Mouse (Mus musculus) heart, postnatal 25 days (tissue): ENCODE results near the gene Ppfibp1. TPM values are rescaled to one million over a fixed set of nuclear protein-coding genes. Genes with fewer than 3 reads are reported as not detected.

Experiments used
- DNase-seq: peaks from one replicate; pipeline ENCODE4 v3.0.0; 2022; ENCODE audit warnings: low spot score
- intact Hi-C: fragments of 180-260 bp; cut with DNase I; formaldehyde crosslinking; loops from one replicate; pipeline ENCODE4 v1.15.1; 2025
- total RNA-seq, 2 experiments: library from RNA; stranded (reverse); gene quantifications; 2 replicates each; pipeline ENCODE4 v1.2.3; 2021

The Ppfibp1 gene
- total RNA-seq, 2 experiments from 2014 or later = 82.4 to 107 TPM

- intact Hi-C loops = no loop called here
- DNase-seq = no peak
Measured at GRCm38 (mm10) chr6:146950454-146950832, 62.2 kb downstream of the Ppfibp1 start.

DNA sequence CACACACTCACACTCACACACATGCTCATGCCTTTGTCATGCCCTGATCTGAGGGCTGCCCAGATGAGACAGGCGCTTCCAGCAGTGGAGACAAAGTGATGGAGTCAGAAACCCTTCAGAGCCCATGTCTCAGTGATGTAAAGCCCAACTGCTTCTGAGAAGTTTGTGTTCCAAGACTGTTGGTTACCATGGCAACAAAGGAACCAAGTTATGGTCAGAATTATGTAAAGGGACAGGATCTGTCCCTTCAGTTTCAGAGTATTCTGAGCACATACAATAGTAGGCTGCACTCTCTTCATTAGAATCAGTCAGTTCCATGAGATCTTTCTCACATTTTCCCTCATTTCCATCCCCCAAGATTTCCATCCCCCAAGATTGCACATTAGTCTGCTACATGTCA, 66.0 kb downstream of the Ppfibp1 start, which contains the start of gene 1700034J05Rik:
Gene 1700034J05Rik, minus strand, starts transcription at position 165 of the 400 bp plus-strand sequence.
- intact Hi-C loops = no loop called here
- no peak for DNase-seq

- intact Hi-C loops = no loop called here
- no peak for DNase-seq
Measured at GRCm38 (mm10) chr6:146955475-146955874, 67.2 kb downstream of the Ppfibp1 start.

GRCm38 (mm10) chr6:146955896-146956295, 67.6 kb downstream of the Ppfibp1 start:
- no peak for DNase-seq
- intact Hi-C loops = no loop called here

DNA sequence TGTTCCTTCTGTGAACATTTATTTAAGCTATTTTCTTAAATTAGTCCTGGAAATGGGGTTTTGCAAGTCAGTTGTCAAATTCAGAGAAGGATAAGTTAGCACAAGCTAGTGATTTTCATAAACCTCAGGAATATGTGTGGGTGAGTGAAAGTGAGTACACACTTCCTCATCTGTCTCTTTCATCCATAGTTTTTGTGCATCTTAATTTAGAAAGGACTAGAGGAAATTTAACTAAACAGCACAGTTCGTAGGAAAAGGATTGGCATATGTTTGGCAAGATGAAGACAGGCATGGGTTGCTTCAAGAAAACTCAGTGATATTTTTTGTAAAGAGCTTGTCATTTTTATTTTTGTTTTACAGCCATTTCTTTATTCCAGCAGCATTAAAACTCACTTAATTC, 68.7 kb downstream of the Ppfibp1 start:
- no peak for DNase-seq
- intact Hi-C loops = no loop called here

GRCm38 (mm10) chr6:146958694-146959093, 70.4 kb downstream of the Ppfibp1 start:
- intact Hi-C loops = no loop called here
- DNase-seq = no peak

- DNase-seq = no peak
- intact Hi-C loops = no loop called here
Measured at GRCm38 (mm10) chr6:146959908-146960680, 71.8 kb downstream of the Ppfibp1 start.

- DNase-seq = no peak
- intact Hi-C loops = no loop called here
Measured at GRCm38 (mm10) chr6:146960956-146961355, 72.7 kb downstream of the Ppfibp1 start.

GRCm38 (mm10) chr6:146961832-146962481, 73.7 kb downstream of the Ppfibp1 start:
- intact Hi-C loops = loop anchor here (1.0 kb wide), 1 partner anchor 129 kb away; no protein-coding TSS in a partner anchor
- DNase-seq = no peak

GRCm38 (mm10) chr6:146963396-146964150, 75.3 kb downstream of the Ppfibp1 start:
- intact Hi-C loops = no loop called here
- DNase-seq = no peak

DNA sequence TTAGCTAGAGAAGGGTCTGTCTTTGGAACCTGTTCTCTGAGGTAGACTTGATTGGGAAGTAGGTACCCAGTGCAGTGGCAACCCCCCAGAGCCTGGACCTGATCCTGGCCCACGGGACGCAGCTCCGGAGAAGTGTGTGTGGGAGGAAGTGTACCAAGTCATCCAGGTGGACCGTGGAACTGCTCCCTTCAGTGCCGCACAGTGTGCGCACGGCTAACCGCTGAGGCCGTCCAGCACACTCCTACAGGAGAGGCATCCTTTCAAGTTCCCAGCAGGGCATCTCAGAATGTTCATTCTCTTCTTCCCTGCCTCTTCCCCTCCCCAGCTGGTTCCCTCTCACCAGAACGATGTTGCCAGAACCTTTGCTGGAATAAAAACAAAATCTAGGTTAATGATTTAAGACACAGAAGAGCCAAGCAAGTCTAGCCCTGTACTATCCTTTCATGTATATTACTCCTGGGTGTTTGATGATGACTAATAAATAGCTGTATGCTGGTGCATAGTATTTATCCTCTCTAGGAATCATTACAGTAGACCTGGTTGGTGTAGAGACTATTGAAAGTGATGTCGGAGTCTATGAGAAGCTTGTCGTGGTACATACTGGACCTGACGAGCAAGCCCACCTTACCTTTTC, 77.0 kb downstream of the Ppfibp1 start:
- intact Hi-C loops = no loop called here
- DNase-seq = no peak

DNA sequence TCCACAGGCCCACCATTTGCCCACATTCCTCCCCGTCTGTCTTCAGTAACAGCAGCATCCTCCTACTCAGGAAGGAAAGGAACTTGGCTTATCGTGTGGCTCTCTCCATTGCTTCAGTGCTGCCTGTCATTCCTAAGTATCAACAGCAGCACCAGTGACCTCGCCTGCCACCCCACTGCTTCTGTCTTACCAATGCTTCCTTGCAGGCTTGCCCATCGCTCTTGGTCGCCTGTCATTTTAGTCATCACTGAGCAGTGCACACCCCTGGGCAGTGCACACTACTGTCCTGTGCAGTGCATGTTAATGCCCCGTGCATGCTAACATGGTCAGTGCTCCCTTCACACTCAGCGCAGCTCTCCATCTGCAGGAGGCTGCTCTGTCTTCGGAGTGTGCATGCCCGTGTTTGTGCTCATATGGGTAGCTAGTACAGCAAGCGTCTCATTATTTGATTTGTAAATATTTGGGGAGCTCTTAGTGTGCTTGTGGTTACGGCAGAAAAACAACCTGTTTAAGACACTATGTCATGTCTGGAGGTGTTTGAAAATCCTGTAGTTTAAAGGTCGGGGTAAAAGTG, 78.2 kb downstream of the Ppfibp1 start:
- no peak for DNase-seq
- intact Hi-C loops = no loop called here

DNA sequence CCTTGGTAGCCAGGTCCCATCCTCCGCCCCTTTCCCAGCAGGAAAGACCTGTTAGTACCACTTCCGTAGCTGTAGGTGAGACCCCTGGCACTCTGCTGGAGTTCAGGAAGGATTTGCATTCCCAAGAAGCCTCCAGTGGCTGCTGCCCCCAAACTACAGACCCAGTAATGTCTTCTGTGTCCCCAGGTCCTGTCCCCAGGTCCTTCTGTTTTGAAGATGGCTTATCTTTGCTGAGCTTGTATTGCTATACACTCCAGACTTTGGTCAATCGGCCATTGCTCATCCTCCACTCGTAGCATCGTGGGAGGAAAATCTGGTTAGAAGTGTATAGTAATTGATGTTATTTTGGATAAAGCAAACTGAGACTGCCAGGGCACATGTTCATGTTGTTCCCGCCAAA, 79.5 kb downstream of the Ppfibp1 start:
- intact Hi-C loops = no loop called here

GRCm38 (mm10) chr6:146970811-146971210, 82.5 kb downstream of the Ppfibp1 start:
- intact Hi-C loops = no loop called here
- no peak for DNase-seq

More for the DNA sequence above, 79.5 kb downstream of the Ppfibp1 start:
- DNase-seq = no peak

GRCm38 (mm10) chr6:146971366-146971765, 83.1 kb downstream of the Ppfibp1 start:
- intact Hi-C loops = no loop called here
- DNase-seq = no peak

- intact Hi-C loops = no loop called here
- DNase-seq = no peak
Measured at GRCm38 (mm10) chr6:146972009-146972408, 83.7 kb downstream of the Ppfibp1 start.

- no peak for DNase-seq
- intact Hi-C loops = no loop called here
Measured at GRCm38 (mm10) chr6:146972740-146973139, 84.5 kb downstream of the Ppfibp1 start.

DNA sequence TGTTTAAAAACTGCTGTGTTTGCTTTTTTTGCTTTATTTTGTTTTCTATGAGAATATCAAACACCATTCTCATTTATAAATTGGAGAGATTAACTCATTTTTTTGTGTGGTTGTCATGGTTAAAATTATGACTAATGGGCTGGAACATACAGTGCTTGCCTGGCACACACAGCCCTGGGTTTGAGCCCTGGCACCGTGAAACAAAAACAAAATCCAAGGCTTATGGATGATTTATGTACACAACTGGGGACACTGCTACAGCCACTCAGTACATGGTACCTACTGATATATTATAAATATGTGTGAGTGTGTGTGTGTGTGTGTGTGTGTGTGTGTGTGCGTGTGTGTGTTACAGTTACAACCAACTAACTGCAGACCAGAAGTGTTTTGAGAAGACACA, 85.1 kb downstream of the Ppfibp1 start:
- intact Hi-C loops = no loop called here

GRCm38 (mm10) chr6:146973830-146974229, 85.5 kb downstream of the Ppfibp1 start:
- intact Hi-C loops = no loop called here
- DNase-seq = no peak

More for the DNA sequence above, 85.1 kb downstream of the Ppfibp1 start:
- no peak for DNase-seq

DNA sequence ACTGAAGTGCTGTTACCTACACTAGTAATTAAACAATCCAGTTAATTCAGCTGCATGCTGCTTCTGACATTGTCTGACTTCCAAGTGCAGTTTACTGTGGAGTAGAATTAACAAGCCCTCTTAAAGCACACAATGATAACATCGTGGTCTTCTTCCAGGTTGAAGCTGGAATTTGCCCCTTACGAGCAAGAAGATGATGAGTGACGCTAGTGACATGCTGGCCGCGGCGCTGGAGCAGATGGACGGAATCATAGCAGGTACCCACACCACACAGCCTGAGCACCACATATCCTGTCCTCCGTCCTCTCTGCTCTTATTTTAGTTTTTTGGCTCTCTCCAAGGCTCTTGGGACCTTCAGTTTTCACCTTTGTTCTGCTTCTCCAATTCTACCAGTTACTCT, 88.2 kb downstream of the Ppfibp1 start:
- no peak for DNase-seq
- intact Hi-C loops = no loop called here
